Mouse (Mus musculus) mesoderm, embryonic 11.5 days (tissue): ENCODE results near the gene Slc16a9.

Experiments
- DNase-seq: peaks from one replicate; pipeline ENCODE4 v3.0.0-alpha.2; 2012; ENCODE audit warnings: low read depth, low spot score

Gene Slc16a9

GRCm38 (mm10) chr10:70250354-70250753, 5.5 kb downstream of the Slc16a9 start:
- no peak for DNase-seq

- no peak for DNase-seq
Observed at GRCm38 (mm10) chr10:70250766-70251165, 5.9 kb downstream of the Slc16a9 start.

- no peak for DNase-seq
Observed at GRCm38 (mm10) chr10:70254666-70255065, 9.8 kb downstream of the Slc16a9 start.

GRCm38 (mm10) chr10:70255601-70256210, 10.8 kb downstream of the Slc16a9 start:
- DNase-seq = no peak

- no peak for DNase-seq
Observed at GRCm38 (mm10) chr10:70257029-70257428, 12.1 kb downstream of the Slc16a9 start.

- no peak for DNase-seq
Observed at GRCm38 (mm10) chr10:70260904-70261303, 16.0 kb downstream of the Slc16a9 start.

GRCm38 (mm10) chr10:70262051-70262450, 17.2 kb downstream of the Slc16a9 start:
- DNase-seq = no peak

- no peak for DNase-seq
Observed at GRCm38 (mm10) chr10:70263681-70264189, 18.8 kb downstream of the Slc16a9 start.

- no peak for DNase-seq
Observed at GRCm38 (mm10) chr10:70264337-70265036, 19.6 kb downstream of the Slc16a9 start.

- no peak for DNase-seq
Observed at GRCm38 (mm10) chr10:70266501-70266900, 21.6 kb downstream of the Slc16a9 start.

GRCm38 (mm10) chr10:70268581-70269446, 23.9 kb downstream of the Slc16a9 start:
- DNase-seq = no peak

- no peak for DNase-seq
Observed at GRCm38 (mm10) chr10:70269447-70269787, 24.5 kb downstream of the Slc16a9 start.

- DNase-seq = no peak
Observed at GRCm38 (mm10) chr10:70276678-70277077, 31.8 kb downstream of the Slc16a9 start.

GRCm38 (mm10) chr10:70279349-70279748, 34.4 kb downstream of the Slc16a9 start:
- no peak for DNase-seq

- peak; percentile 39 for DNase-seq
Observed at GRCm38 (mm10) chr10:70287825-70288235, 42.9 kb downstream of the Slc16a9 start.

- peak; percentile 64 for DNase-seq
Observed at GRCm38 (mm10) chr10:70288406-70289327, 43.8 kb downstream of the Slc16a9 start.

GRCm38 (mm10) chr10:70292014-70292413, 47.1 kb downstream of the Slc16a9 start:
- peak; percentile 39 for DNase-seq

GRCm38 (mm10) chr10:70294094-70294493, 49.2 kb downstream of the Slc16a9 start:
- DNase-seq = peak; percentile 37

GRCm38 (mm10) chr10:70296531-70297366, 51.8 kb downstream of the Slc16a9 start:
- DNase-seq = peak; percentile 93

GRCm38 (mm10) chr10:70299118-70299517, 54.2 kb downstream of the Slc16a9 start:
- no peak for DNase-seq
